Mouse (Mus musculus): Measurements from ENCODE around the gene Pias1.

Gene Pias1

DNA sequence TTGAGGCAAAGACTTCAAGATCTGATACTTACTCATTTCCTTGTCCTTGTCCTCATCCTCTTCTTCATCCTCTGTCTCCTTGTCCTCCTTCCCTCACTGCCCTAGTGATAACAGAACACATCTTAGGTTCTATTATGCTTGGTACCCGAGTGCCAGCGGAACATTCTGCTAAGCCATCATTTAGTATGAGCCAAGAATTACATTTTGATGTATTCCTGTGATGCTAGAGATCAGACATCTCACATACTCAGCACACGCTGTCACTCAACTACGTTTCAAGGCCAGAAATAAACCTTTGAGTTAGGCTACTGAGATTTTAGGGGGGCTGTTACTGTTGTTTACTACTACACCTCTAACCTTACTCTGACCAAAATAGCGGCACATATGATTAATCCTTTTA, at the start of gene Pias1:
TSS of gene Pias1 (minus strand) at position 101 of the 400 bp plus-strand sequence.
- no peak for DNase-seq (ENCODE audit: low spot score)

DNA sequence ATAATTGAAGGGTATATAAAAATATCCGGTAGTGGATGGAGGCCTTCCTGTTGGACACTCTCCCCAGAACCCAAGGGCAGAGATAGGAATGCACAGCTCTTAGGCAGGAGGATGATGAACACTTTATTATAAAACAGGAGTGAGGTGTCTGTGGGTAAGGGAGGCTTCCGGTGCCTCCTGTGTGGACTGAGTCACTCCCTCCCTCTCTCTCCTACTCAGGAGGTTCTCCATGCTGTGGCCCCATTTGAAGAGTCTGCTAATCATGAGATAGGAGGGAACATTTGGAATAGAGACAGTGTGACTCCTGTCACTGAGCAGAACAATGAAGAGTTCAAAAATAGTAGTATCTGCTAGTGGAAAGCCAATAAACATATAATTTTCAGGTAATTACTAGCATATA, 47.7 kb upstream of the Pias1 start:
- DNase-seq (ENCODE audit: low spot score), result no peak

DNA sequence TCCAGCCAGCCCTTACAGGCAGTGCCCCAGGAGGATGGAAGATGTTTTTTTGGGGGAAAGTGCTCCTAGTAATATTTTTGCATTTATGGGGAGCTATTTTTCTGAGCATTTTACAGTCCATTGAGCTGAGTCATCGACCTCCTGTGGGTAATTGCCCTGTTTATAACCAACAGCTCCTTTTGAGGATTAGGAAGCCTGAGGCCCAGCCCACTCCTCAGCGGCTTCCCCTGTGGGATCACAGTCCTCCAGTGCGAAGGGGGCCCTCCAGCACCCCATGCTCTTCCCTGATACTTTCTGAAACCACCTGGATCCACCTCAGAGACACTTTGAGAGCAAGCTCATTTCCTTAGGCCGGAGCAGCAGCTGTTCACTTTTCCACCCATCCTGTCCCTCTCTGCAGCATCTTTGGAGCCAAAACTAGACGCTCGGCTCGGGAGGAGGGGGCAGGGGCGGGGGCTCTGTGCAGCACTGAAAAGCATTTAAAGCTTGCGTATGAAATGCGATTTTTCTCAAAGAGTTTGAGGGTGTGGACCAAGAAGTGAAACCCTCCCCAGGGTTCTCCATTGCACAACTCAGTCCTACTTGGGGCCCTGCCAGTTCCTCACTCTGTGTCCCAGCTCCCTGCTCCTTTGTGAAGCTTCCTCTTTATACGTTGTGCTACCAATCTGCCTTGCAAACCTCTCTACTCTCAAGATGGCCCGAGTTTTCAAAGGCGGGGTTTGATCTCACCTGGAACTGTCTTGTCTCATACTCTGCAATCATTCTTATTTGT, 43.5 kb upstream of the Pias1 start:
- no peak for DNase-seq (ENCODE audit: low spot score)

DNA sequence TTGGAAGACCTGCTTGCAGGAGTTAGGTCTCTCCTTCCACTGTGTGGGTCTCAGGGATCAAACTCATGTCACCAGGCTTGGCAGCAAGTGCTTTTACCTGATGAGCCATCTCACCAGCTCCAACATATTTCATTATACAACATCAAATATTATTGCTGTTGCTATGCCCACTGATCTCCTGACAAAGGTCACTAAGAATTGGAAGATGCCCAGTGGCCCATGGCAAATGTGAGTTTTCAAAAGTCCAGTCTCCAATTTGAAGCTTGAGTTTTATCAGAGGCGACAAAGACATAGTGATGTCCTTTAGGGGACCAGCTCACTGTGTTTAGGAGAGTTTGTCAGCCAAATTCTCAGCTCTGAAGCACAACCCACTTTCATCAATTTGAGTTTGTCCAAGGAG, 34.8 kb upstream of the Pias1 start:
- no peak for DNase-seq (ENCODE audit: low spot score)

DNA sequence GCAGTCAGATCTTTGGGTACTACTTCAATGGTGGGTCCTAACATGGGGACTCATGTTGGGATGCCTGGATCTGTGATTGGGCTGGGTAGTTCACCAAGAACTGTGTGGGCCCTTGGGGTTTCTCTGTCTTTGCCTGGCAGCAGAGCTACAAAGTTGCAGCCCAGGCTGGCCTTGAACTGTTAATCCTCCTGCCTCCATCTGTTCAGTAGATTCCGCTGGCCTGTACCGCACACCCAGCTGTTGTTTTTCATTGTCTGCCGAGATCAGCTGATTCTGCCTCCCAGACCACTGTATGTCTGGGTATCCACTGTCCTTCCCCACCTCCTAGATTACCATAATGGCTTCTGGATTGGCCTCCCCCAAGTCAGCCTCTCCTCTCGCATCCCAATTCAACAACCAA, 19.6 kb upstream of the Pias1 start:
- DNase-seq (ENCODE audit: low spot score), result no peak

DNA sequence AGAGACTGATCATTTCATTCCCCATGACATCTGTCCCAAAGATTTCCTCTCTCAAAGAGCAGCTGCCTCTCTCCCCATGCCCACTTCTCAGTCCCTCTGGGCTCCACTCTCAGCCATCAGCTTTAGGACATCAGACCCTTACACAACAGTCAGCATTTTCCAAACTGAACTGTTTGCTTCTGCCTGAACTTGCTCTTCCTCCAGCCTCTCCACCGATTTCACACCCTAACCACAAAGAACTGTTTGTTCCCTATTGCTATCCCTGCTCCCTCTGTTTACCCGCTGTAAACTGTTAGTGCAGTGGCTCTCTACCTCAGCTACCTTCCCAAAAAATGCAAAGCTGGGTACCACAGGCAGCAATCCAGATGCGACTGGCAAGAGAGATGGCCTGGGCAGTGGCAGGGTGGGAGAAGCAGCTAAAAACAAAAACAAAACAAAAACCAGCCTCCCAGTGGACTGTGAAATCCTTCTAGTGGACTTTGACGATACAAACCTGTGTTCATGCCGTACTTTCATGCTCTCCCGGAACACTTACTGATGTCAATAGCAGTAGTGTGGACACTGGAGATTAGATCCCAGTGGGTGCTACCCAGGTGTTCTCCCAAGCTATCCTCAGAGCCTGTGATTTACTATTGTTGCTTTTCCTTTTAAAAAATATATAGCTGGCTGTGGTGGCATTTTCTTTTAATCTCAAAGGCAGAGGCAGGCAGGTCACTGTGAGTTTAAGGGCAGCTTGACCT, 18.5 kb upstream of the Pias1 start:
- DNase-seq (ENCODE audit: low spot score), result no peak

DNA sequence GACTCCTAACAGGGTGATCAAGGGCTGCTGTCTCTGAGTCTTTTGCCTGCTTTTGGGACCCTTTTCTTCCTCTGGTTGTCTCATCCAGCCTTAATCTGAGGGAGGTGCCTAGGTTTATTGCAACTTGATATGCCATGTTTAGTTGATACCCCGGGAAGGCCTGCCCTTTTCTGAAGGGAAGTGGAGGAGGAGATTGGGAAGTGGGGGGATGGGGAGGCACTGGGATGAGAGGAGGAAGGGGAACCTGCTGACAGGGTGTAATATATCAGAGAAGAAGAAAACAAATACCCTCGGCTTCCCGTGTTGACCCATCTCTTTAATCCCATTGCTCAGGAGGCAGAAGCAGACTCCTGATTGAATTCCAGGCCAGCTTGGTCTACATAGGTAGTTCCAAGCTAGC, 10.8 kb upstream of the Pias1 start:
- no peak for DNase-seq (ENCODE audit: low spot score)

DNA sequence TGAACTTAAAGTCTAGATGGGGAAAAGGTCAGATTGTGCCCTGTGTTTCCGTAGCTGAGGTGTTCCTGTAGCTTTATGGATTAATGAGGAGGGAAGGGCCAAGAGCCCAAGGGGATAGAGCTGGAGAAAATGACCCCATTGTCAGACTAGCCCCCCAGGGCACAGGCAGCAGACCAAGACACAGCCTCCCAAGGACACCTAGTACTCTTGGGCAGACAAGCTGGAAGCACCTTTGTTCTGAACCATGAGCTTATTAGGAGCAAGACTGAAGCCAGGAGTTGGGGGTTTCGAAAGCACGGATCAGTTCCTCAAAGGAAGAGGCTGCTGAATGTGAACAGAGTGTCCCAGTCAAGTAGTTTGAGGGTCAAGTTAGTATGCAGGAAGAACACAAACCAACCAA, 9.9 kb upstream of the Pias1 start:
- no peak for DNase-seq (ENCODE audit: low spot score)

DNA sequence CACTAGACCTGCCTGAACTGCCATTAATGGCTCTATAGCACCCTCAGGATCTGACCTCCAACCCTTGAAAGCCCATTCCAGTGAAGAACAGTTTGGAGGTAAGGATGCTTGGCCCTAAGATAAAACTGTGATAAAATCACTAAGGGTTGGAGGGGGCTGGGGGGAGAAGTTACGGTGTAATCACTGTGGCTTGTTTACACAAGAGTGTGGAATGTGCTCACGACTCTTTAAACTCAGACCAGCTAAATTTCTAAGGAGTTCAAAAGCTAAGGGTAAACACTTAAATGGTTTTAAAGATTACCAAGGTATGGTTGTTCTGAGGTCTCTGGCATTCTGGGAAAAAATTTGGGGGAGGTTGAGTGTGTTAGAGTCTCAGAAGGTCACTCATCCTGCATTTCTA, 7.5 kb upstream of the Pias1 start:
- DNase-seq (ENCODE audit: low spot score), result no peak

DNA sequence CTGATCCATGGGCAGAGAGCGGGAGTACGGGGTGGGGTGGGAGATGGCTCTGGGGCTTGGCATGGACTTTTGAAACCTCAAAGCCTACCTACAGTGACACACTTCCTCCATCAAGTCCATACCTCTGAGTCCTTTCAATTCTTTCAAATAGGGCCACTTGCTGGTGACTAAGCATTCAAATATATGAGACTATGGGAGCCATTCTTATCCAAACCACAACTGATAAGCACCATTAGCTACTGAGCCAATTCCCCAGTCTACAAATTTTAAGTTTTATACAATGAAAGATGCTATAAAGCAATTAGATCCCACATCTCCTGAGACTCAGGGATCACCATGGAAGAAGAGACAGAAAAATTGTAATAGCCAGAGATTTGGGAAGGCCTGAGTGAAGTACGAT, 2.4 kb upstream of the Pias1 start:
- DNase-seq (ENCODE audit: low spot score), result no peak

DNA sequence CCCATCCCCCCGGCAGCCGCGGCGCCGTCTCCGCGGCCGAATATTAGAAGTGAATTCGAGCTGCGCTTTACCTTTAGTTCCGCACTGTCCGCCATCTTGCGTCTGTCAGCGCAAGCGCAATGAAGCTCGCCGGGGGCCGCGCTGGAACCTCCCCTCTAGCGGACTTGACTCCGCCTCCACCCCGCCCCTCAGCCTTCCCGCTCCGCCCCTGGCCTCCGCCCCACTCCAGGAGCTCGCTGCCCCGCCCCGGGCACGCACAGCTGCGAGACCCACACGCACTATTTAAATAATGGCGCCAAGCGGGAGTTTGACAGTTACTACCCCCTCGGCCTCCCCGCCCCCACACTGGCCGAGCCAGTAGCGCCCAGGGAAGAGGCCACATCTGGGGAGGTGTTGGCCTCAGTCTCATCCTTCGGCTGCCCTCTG, 6.9 kb downstream of the Pias1 start:
- DNase-seq (ENCODE audit: low spot score), result peak; percentile 94

DNA sequence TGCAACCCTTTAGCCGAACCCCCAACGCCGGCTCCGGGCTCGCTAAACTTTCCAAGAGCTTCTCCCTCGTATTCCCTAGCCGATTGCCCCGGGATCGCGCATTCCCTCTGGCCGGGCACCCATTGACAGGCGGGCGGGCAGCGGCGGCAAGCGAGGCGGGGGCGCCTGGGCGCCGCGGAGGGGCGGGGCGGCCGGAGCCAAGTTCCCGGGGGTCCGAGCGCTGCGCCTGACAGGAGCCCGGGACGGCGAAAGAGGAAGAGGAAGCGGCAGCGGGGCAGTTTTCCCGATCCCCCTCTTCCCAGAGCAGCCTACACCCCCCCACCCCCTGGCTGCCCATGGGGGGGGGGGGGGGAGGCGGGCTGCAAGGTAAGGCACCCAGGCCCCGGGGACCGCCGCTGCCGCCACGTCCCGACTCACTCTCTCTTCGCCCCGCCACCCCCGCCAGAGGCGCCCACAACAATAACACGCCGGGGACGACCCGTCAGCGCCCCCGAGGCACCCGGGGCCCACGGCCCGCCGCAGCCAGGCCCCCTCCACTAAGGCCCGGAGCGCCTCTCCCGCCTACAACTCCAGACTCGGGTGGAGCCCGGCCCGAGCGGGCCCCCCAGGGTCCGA, 7.5 kb downstream of the Pias1 start:
- peak; percentile 53 for DNase-seq (ENCODE audit: low spot score)

DNA sequence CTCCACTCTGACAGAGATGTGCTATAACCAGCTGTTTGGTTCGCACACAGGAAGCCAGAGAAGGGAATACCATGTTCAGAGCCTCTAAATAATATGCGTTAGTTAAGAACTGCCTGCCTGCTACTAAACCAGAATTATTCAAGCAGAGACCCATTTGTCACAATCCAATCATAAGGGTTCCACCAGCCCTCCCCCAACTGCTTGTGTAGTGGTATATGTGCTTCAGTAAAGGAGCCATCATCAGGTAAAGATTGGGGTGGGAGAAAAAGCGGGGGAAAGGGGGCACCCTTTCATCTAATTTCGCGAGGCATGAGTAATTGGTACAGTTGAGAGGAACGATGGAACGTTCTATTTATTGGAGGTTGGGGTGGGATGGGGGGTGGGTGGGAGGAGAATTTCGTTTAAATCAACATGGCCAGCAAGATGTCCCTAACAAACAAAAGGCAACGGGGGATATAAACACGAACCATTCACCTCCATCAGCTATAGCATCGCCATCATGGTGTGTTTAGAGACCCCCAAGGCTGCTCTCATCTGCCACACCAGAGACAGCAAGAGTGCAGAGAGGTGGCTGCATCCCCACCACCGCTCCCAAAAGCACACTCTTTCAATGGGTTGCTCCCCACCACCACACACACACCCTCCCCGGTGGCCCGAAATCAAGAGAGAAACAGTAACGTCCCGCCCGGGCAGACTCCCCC, 8.1 kb downstream of the Pias1 start:
- no peak for DNase-seq (ENCODE audit: low spot score)

DNA sequence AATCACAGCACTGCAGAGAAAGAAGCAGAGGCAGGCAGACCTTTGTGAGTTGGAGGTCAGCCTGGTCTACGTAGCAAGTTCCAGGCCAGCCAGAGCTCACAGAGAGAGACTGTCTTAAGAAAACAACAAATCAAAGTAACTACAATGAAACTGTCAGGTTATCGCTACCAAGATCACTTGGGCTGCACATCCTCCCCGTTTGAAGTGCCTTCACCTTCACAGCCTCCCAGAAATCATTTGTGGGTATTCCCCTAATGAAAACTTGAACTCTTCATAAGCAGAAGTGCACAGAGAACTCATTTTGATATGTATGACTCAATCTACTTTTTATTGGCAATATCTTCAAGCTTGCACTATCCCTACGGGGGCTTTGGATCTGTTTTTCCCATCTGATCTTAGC, 10.6 kb downstream of the Pias1 start:
- no peak for DNase-seq (ENCODE audit: low spot score)

DNA sequence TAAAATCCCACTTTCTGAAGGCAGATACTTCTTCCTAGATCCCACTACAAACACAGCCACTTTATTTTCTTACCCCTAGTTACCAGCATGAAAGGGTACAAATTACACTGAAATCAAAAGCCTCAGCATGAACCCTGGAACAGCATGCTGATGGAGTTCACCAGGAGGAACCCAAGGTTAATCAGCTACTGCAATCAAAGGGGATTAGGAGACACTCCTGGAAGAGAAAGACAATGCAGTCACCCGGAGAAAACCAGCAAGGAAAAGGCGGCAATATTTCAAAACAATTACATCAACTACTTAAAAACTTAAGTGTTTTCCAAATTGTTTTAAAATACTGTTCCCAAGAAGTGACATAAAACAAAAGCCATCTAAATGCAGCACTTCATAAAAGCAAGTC, 11.9 kb downstream of the Pias1 start:
- no peak for DNase-seq (ENCODE audit: low spot score)

DNA sequence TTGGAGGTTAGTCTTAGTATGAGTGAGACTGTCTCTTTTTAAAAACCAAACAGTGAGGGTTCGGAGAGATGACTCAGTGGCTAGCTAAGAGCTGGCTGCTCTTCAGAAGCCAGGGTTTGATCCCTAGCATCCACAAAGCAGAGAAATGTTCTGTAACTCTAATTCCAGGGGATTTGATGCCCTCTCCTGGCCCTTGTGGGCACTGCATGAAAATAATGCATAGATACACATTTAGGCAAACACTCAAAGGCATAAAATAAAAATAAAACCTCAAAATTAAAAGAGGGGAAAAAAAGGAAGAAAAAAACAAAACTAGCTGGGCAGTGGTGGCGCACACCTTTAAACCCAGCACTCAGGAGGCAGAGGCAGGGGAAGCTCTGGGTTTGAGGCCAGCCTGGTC, 13.3 kb downstream of the Pias1 start:
- no peak for DNase-seq (ENCODE audit: low spot score)

DNA sequence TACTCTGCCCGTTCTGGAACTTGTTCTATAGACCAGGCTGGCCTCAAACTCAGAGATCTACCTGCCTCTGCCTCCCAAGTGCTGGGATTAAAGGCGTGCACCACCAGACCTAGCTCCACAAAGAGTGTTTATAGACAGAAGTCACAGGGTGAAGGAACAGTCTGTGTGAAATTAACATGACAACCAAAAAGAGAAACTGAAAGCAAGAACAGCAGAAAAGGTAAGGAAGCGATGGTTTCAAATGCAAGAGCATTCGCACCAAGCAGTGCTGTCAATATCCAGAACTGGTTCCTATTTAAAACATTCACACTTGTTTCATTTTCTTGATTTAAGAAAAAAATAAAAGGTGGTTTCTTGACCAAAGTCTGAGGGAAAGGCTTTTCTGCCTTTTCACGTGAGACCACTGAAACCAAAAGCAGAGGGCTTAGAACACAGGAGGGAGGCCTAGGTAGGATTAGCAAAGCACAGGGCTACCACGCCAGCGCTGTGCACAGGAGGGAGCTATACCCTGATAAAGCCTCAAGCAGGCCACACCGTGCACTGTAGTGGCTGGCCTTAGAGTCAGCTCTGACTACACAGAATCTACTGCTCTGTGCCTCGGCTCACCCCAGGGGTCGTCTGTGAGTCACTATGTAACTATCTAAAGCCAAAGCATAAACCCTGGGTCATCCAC, 15.5 kb downstream of the Pias1 start:
- DNase-seq (ENCODE audit: low spot score), result peak; percentile 54

DNA sequence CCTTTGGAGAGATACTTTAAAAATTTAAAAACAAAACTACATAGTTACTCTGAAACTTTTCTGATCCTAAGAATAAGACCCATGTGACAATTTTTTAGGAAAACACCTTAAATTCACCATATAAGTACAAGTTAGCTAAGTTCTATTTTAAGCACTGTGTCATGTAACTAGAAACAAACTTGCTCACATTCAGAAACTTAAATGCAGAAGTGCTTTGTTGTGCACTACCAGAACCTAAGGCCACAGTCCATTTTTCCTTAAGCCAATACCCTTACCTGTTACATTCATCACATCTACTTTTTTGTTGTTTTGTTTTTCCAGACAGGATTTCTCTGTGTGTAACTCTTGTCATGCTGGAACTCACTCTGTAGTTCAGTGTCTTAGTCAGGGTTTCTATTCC, 17.4 kb downstream of the Pias1 start:
- DNase-seq (ENCODE audit: low spot score), result no peak

DNA sequence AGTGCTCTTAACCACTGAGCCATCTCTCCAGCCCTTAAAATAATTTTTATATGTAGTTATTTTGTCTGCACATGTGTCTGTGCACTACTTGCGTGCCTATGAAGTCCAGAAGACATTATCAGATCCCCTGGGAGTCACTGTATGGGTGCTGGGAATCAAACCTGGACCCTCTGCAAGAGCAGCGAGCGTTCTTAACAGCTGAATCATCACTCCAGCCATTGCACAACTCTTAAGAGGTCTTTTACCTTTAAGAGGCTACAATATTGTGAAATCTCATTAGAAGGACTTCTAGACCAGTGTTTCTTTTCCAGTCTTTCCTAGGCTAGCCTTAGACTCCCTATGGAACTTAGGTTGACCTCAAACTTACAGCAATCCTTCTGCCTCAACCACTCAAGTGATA, 21.7 kb downstream of the Pias1 start:
- no peak for DNase-seq (ENCODE audit: low spot score)

DNA sequence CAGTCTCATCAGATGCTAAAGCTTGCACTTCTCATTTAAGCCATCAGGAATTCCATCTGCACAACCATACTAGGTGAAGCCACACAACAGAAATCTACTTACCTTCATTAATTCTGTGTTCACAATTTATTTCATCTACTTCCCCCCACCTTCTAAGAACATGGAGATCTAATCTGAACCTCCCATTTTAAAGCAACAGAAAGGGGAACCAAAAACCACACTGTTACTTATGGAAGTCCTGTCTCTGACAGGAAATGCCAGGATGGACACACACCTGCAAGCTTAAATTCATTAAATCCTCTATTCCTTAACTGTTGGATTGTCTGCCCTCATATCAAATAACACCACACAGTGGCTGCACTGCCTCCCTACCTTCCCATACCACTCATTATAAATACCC, 35.0 kb downstream of the Pias1 start:
- DNase-seq (ENCODE audit: low spot score), result no peak

DNA sequence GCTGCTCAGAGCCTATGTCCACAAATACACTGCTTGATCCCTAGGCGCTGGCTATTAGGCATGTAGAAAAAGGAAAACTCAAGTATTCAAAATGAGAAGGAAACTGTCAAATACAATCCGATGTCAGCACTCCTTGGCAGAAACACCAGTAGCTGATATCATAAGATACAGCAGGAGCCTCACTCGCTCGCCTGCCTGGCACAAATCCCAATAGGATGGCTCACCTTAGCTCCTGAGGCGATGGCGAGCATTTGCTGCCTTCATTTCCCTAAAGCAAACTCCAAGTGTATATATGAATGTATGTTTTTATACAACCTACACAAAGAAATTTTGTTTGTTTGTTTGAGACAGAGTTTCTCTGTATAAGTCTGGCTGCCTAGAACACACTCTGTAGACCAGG, 42.4 kb downstream of the Pias1 start:
- DNase-seq (ENCODE audit: low spot score), result no peak

DNA sequence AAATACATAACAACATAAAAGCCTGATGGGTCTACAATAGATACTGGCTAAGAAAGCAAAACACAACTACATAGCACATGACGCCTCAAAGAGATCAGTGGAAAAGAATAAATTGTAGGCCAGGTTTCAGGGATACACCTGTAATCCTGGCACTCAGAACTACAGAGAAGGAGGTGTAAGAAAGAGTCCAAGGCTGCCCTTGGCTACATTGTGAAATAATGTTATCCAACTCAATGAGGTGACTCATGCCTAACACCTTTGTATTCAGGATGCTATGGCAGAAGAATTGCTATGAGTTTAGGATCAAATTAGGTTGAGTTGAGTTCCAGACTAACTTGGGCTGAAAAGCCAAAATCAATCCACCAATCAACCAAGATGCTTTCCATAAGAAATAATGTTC, 43.7 kb downstream of the Pias1 start:
- DNase-seq (ENCODE audit: low spot score), result no peak

Measured in embryo, embryonic 10 days (tissue).